Mouse (Mus musculus): ENCODE results near the gene Armcx6. TPM values are rescaled to one million over a fixed set of nuclear protein-coding genes. Genes with fewer than 3 reads are reported as not detected.
"Not testable (repeated sequence)": the region's sequence is repeated elsewhere in the genome, so short reads cannot be mapped to it uniquely, and the experiment has no call there.

Armcx6 gene
- polyA plus RNA-seq, 1 experiment from 2014 or later: 20.5 TPM

DNA sequence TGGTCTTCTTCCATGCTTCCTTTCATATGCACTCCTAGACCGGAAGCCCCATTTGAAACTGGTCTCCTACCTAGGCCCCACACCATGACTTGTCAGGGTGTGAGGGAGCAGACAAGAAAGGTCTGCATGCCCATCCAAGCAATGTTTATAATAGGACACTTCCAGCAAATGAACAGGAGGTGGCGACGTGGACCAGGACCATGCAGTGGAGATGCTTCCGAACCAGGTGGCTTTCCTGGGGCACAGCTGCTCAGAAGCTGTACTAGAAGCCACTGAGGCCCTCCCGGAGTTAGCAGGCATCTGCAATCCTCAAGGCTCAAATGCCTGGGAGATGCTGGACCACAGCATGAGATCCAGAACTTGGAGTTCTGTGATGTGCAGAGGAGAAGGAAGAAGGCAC, 4.8 kb downstream of the Armcx6 start:
- Histone ChIP-seq H3K9me3 (replicated peaks; ENCODE audit: control insufficient read depth, low read length) (no peaks in the 10 kb centered on the region), H3K4me1 (ENCODE audit: control insufficient read depth, insufficient read depth, low read length) (no peaks in the 10 kb centered on the region), H3K9ac (replicated peaks; ENCODE audit: low read length) (no peak overlapping the region), H3K4me2 (ENCODE audit: low read depth, low read length) (no peak overlapping the region), H3K27me3 (ENCODE audit: control insufficient read depth, insufficient read depth, low read length) (peaks cover 2% of the 10 kb centered on the region; the same call in 1 of the 2 replicates), H3K36me3 (replicated peaks; ENCODE audit: control insufficient read depth, insufficient read depth, low read depth, low read length) (no peaks in the 10 kb centered on the region), H3K4me3 (ENCODE audit: low read depth, low read length) (no peak overlapping the region), H3K27ac (replicated peaks; ENCODE audit: low read depth, low read length) (no peak overlapping the region)
- 37% methylated on average over 5 of the region's 5 CpGs for WGBS
- ATAC-seq (replicated peaks; ENCODE audit: insufficient number of reproducible peaks, low FRiP score, low TSS enrichment, low read depth) (no peak), DNase-seq (ENCODE audit: low spot score) (peak; percentile 48)

- Histone ChIP-seq H3K4me1 (ENCODE audit: control insufficient read depth, insufficient read depth, low read length) (no peaks in the 10 kb centered on the region), H3K36me3 (replicated peaks; ENCODE audit: control insufficient read depth, insufficient read depth, low read depth, low read length) (no peaks in the 10 kb centered on the region), H3K27ac (replicated peaks; ENCODE audit: low read depth, low read length) (no peak overlapping the region), H3K4me3 (ENCODE audit: low read depth, low read length) (no peak overlapping the region), H3K9me3 (replicated peaks; ENCODE audit: control insufficient read depth, low read length) (no peaks in the 10 kb centered on the region), H3K4me2 (ENCODE audit: low read depth, low read length) (no peak overlapping the region), H3K9ac (replicated peaks; ENCODE audit: low read length) (no peak overlapping the region), H3K27me3 (ENCODE audit: control insufficient read depth, insufficient read depth, low read length) (no peaks in the 10 kb centered on the region)
- no peak for DNase-seq (ENCODE audit: low spot score)
- 68% methylated on average over 5 of the region's 5 CpGs for WGBS
- no peak for ATAC-seq (replicated peaks; ENCODE audit: insufficient number of reproducible peaks, low FRiP score, low TSS enrichment, low read depth)
Observed at GRCm38 (mm10) chrX:134741862-134742261, 9.4 kb downstream of the Armcx6 start.

DNA sequence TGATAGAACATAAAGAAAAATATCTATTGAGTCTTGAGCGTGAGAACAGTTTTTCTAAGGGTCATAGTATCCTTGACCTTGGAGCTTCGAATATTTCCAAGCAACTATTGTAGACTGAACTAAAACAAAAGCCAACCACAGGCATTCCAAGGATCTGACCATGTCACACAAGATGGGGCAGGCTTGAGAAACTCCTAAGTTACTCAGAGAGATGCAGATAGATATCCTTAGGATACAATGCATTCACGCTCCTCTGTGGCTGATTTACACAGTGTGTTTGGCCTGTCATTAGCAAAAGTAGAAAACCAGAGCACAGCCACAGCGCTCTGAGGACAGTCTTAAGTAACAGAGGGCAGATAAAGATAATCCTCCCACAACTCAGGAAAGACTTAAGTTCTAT, 12.1 kb downstream of the Armcx6 start:
- Histone ChIP-seq H3K27me3 (ENCODE audit: control insufficient read depth, insufficient read depth, low read length) (no peaks in the 10 kb centered on the region), H3K4me2 (ENCODE audit: low read depth, low read length) (no peak overlapping the region), H3K36me3 (replicated peaks; ENCODE audit: control insufficient read depth, insufficient read depth, low read depth, low read length) (no peaks in the 10 kb centered on the region), H3K4me1 (ENCODE audit: control insufficient read depth, insufficient read depth, low read length) (no peaks in the 10 kb centered on the region), H3K9me3 (replicated peaks; ENCODE audit: control insufficient read depth, low read length) (no peaks in the 10 kb centered on the region), H3K4me3 (ENCODE audit: low read depth, low read length) (no peak overlapping the region), H3K27ac (replicated peaks; ENCODE audit: low read depth, low read length) (no peak overlapping the region), H3K9ac (replicated peaks; ENCODE audit: low read length) (no peak overlapping the region)
- DNase-seq (ENCODE audit: low spot score): no peak
- WGBS: 54% methylated on average over 4 of the region's 4 CpGs
- ATAC-seq (replicated peaks; ENCODE audit: insufficient number of reproducible peaks, low FRiP score, low TSS enrichment, low read depth): no peak

- H3K27ac ChIP-seq (replicated peaks; ENCODE audit: low read depth, low read length): no peak overlapping the region
- no peak for DNase-seq (ENCODE audit: low spot score)
- H3K4me2 ChIP-seq (ENCODE audit: low read depth, low read length): no peak overlapping the region
- no peaks in the 10 kb centered on the region for H3K9me3 ChIP-seq (replicated peaks; ENCODE audit: control insufficient read depth, low read length)
- H3K36me3 ChIP-seq (replicated peaks; ENCODE audit: control insufficient read depth, insufficient read depth, low read depth, low read length): no peaks in the 10 kb centered on the region
- H3K27me3 ChIP-seq (ENCODE audit: control insufficient read depth, insufficient read depth, low read length): no peaks in the 10 kb centered on the region
- H3K4me1 ChIP-seq (ENCODE audit: control insufficient read depth, insufficient read depth, low read length): no peaks in the 10 kb centered on the region
- ATAC-seq (replicated peaks; ENCODE audit: insufficient number of reproducible peaks, low FRiP score, low TSS enrichment, low read depth): no peak
- no peak overlapping the region for H3K9ac ChIP-seq (replicated peaks; ENCODE audit: low read length)
- no peak overlapping the region for H3K4me3 ChIP-seq (ENCODE audit: low read depth, low read length)
- 92% methylated on average over 1 of the region's 1 CpGs for WGBS
Observed at GRCm38 (mm10) chrX:134737796-134738195, 13.4 kb downstream of the Armcx6 start.

GRCm38 (mm10) chrX:134729778-134730177, 21.4 kb downstream of the Armcx6 start:
- Histone ChIP-seq H3K9me3 (replicated peaks; ENCODE audit: control insufficient read depth, low read length) (no peaks in the 10 kb centered on the region), H3K4me1 (ENCODE audit: control insufficient read depth, insufficient read depth, low read length) (no peaks in the 10 kb centered on the region), H3K4me3 (ENCODE audit: low read depth, low read length) (no peak overlapping the region), H3K9ac (replicated peaks; ENCODE audit: low read length) (no peak overlapping the region), H3K27ac (replicated peaks; ENCODE audit: low read depth, low read length) (no peak overlapping the region), H3K4me2 (ENCODE audit: low read depth, low read length) (no peak overlapping the region), H3K27me3 (ENCODE audit: control insufficient read depth, insufficient read depth, low read length) (no peaks in the 10 kb centered on the region), H3K36me3 (replicated peaks; ENCODE audit: control insufficient read depth, insufficient read depth, low read depth, low read length) (no peaks in the 10 kb centered on the region)
- no peak for ATAC-seq (replicated peaks; ENCODE audit: insufficient number of reproducible peaks, low FRiP score, low TSS enrichment, low read depth)
- WGBS: 47% methylated on average over 4 of the region's 4 CpGs
- DNase-seq (ENCODE audit: low spot score): peak; percentile 50

DNA sequence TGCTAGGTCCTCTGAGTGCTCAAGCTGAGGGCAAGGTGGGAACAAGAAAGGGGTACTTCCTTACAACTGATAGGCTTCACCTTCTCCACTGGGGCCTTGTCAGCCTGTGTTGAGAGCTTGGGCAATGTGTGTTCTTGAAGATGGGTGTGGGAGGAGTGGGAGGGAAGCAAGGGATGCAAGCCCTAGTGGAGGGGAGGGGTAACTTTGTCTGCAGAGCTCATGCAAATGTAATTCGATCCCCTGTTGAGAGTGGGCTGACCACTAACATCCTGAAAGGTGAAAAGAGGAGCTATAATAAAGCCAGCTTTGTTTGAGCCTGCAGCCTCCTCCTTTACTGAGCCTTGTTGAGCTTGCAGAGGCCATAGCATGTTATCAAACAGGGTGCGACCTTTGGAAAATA, 27.5 kb downstream of the Armcx6 start:
- not testable (repeated sequence) for H3K4me2 ChIP-seq (ENCODE audit: low read depth, low read length); ATAC-seq (replicated peaks; ENCODE audit: insufficient number of reproducible peaks, low FRiP score, low TSS enrichment, low read depth); H3K9ac ChIP-seq (replicated peaks; ENCODE audit: low read length); H3K36me3 ChIP-seq (replicated peaks; ENCODE audit: control insufficient read depth, insufficient read depth, low read depth, low read length); DNase-seq (ENCODE audit: low spot score); H3K4me1 ChIP-seq (ENCODE audit: control insufficient read depth, insufficient read depth, low read length); H3K4me3 ChIP-seq (ENCODE audit: low read depth, low read length); H3K9me3 ChIP-seq (replicated peaks; ENCODE audit: control insufficient read depth, low read length); H3K27ac ChIP-seq (replicated peaks; ENCODE audit: low read depth, low read length); H3K27me3 ChIP-seq (ENCODE audit: control insufficient read depth, insufficient read depth, low read length)
- WGBS: 20% methylated on average over 1 of the region's 2 CpGs

DNA sequence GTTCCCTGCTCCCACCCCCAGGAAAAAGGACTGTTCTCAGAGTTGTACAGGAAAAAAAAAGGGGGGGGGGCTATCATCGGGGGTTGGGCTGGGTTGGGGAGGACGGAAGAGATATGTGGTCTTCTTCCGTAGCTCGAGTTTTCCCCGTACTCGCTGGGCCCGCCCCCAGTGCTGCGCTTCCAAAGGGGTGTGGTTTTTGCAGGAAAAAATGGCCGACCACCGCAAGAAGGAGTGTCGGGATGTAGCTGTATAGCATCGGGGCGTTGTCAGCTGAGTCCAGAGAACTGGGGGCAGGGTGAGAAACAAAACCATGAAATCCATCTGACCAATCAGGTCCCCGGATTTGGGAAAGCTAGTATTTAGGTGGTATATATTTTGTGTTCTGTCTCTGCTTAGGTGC, 32.7 kb downstream of the Armcx6 start:
- H3K36me3 ChIP-seq (replicated peaks; ENCODE audit: control insufficient read depth, insufficient read depth, low read depth, low read length): no peaks in the 10 kb centered on the region
- no peaks in the 10 kb centered on the region for H3K4me1 ChIP-seq (ENCODE audit: control insufficient read depth, insufficient read depth, low read length)
- ATAC-seq (replicated peaks; ENCODE audit: insufficient number of reproducible peaks, low FRiP score, low TSS enrichment, low read depth) (peak; percentile 83), DNase-seq (ENCODE audit: low spot score) (peak; percentile 65)
- H3K4me3 ChIP-seq (ENCODE audit: low read depth, low read length): peak overlapping the region; percentile 48
- H3K27ac ChIP-seq (replicated peaks; ENCODE audit: low read depth, low read length): no peak overlapping the region
- H3K27me3 ChIP-seq (ENCODE audit: control insufficient read depth, insufficient read depth, low read length): 0 out of 2 replicates have a peak, but pooled peaks cover 3% of the 10 kb centered on the region
- WGBS: 33% methylated on average over 14 of the region's 14 CpGs
- peak overlapping the region; percentile 42 for H3K4me2 ChIP-seq (ENCODE audit: low read depth, low read length)
- peak overlapping the region; percentile 73 for H3K9ac ChIP-seq (replicated peaks; ENCODE audit: low read length)
- H3K9me3 ChIP-seq (replicated peaks; ENCODE audit: control insufficient read depth, low read length): no peaks in the 10 kb centered on the region

GRCm38 (mm10) chrX:134717752-134718308, 33.4 kb downstream of the Armcx6 start, which contains the start of gene Armcx1:
Gene Armcx1 (plus strand): TSS chrX:134717963.
- 19% methylated on average over 16 of the region's 16 CpGs for WGBS
- Histone ChIP-seq H3K9ac (replicated peaks; ENCODE audit: low read length) (peak within 1 kb of the TSS; percentile 73), H3K4me2 (ENCODE audit: low read depth, low read length) (peak within 1 kb of the TSS; percentile 42), H3K27ac (replicated peaks; ENCODE audit: low read depth, low read length) (peak within 1 kb of the TSS; percentile 79), H3K4me3 (ENCODE audit: low read depth, low read length) (peak within 1 kb of the TSS; percentile 48), H3K4me1 (ENCODE audit: control insufficient read depth, insufficient read depth, low read length) (no peaks in the 10 kb centered on the region), H3K27me3 (ENCODE audit: control insufficient read depth, insufficient read depth, low read length) (0 out of 2 replicates have a peak, but pooled peaks cover 3% of the 10 kb centered on the region), H3K9me3 (replicated peaks; ENCODE audit: control insufficient read depth, low read length) (no peaks in the 10 kb centered on the region), H3K36me3 (replicated peaks; ENCODE audit: control insufficient read depth, insufficient read depth, low read depth, low read length) (no peaks in the 10 kb centered on the region)
- peak; percentile 77 for DNase-seq (ENCODE audit: low spot score)
- peak; percentile 90 for ATAC-seq (replicated peaks; ENCODE audit: insufficient number of reproducible peaks, low FRiP score, low TSS enrichment, low read depth)

All from embryonic facial prominence, embryonic 11.5 days (tissue).